Mouse (Mus musculus) embryo, embryonic 10 days (tissue): ENCODE measurements around the gene Pip4k2b.
"Not testable (repeated sequence)": the region's sequence is repeated elsewhere in the genome, so short reads cannot be mapped to it uniquely, and the experiment has no call there.

Experiments used
- DNase-seq: peaks from one replicate; pipeline ENCODE4 v3.0.0-alpha.2; 2015; ENCODE audit warnings: low spot score

Pip4k2b gene

GRCm38 (mm10) chr11:97714784-97715760 lies 29.4 kb downstream of the Pip4k2b start:
- no peak for DNase-seq

- DNase-seq, result no peak
Observed at GRCm38 (mm10) chr11:97714356-97714755, 30.1 kb downstream of the Pip4k2b start.

GRCm38 (mm10) chr11:97713896-97714295 lies 30.6 kb downstream of the Pip4k2b start:
- DNase-seq, result no peak

- DNase-seq, result no peak
Observed at GRCm38 (mm10) chr11:97712286-97712685, 32.2 kb downstream of the Pip4k2b start.

- no peak for DNase-seq
Observed at GRCm38 (mm10) chr11:97711200-97711900, 33.2 kb downstream of the Pip4k2b start.

- DNase-seq, result not testable (repeated sequence)
Observed at GRCm38 (mm10) chr11:97710067-97710466, 34.4 kb downstream of the Pip4k2b start.

GRCm38 (mm10) chr11:97703039-97703826 lies 41.3 kb downstream of the Pip4k2b start, which contains the start of gene Psmb3:
Gene Psmb3 (plus strand): TSS chr11:97703399.
- DNase-seq, result peak; percentile 100

- peak; percentile 92 for DNase-seq
Observed at GRCm38 (mm10) chr11:97702393-97702745, 42.1 kb downstream of the Pip4k2b start.

- no peak for DNase-seq
Observed at GRCm38 (mm10) chr11:97701581-97702392, 42.7 kb downstream of the Pip4k2b start.

GRCm38 (mm10) chr11:97700746-97701580 lies 43.5 kb downstream of the Pip4k2b start:
- DNase-seq, result peak; percentile 68

GRCm38 (mm10) chr11:97700003-97700745 lies 44.3 kb downstream of the Pip4k2b start, which contains the start of gene Pcgf2:
Gene Pcgf2 (minus strand): TSS chr11:97700497.
- DNase-seq, result peak; percentile 75

GRCm38 (mm10) chr11:97699626-97700002 lies 44.9 kb downstream of the Pip4k2b start:
- peak; percentile 98 for DNase-seq

GRCm38 (mm10) chr11:97698741-97699611 lies 45.5 kb downstream of the Pip4k2b start:
- peak; percentile 83 for DNase-seq

GRCm38 (mm10) chr11:97697891-97698529 lies 46.5 kb downstream of the Pip4k2b start:
- DNase-seq, result peak; percentile 70

- DNase-seq, result no peak
Observed at GRCm38 (mm10) chr11:97697199-97697890, 47.2 kb downstream of the Pip4k2b start.

GRCm38 (mm10) chr11:97696669-97697068 lies 47.8 kb downstream of the Pip4k2b start:
- DNase-seq, result no peak

- DNase-seq, result no peak
Observed at GRCm38 (mm10) chr11:97695712-97696401, 48.6 kb downstream of the Pip4k2b start.
